Mouse (Mus musculus) stomach, embryonic 15.5 days (tissue): ENCODE results near the gene Csnk2a2. TPM values are rescaled to one million over a fixed set of nuclear protein-coding genes. Genes with fewer than 3 reads are reported as not detected.
A peak's percentile ranks its signal among the peaks of the same experiment; 100 is the strongest.

Experiments used
- ATAC-seq: fragments of 200-750 bp; cut with Nextera tagmentation; 2 replicates; pipeline ENCODE4 v1.8.0; 2017; ENCODE audit warnings: low read depth, moderate number of reproducible peaks, moderate TSS enrichment; ENCODE audit not compliant: insufficient read depth, low FRiP score
- H3K27ac ChIP-seq: fragments of 300-500 bp; sonication (generic); 2 replicates; pipeline ENCODE4 v1.5.1; 2015; ENCODE audit warnings: mild to moderate bottlenecking, inconsistent platforms
- H3K27me3 ChIP-seq: fragments of 300-500 bp; sonication (generic); replicated peaks from 2 replicates; pipeline ENCODE4 v1.6.1; 2015; ENCODE audit warnings: inconsistent platforms
- H3K36me3 ChIP-seq: fragments of 300-500 bp; sonication (generic); 2 replicates; pipeline ENCODE4 v1.6.1; 2015; ENCODE audit warnings: inconsistent platforms
- H3K4me1 ChIP-seq: fragments of 300-500 bp; sonication (generic); 2 replicates; pipeline ENCODE4 v1.6.1; 2015; ENCODE audit warnings: inconsistent platforms
- H3K4me2 ChIP-seq: fragments of 300-500 bp; sonication (generic); 2 replicates; pipeline ENCODE4 v1.6.1; 2015; ENCODE audit warnings: mild to moderate bottlenecking, inconsistent platforms
- H3K4me3 ChIP-seq: fragments of 300-500 bp; sonication (generic); replicated peaks from 2 replicates; pipeline ENCODE4 v1.5.1; 2015; ENCODE audit warnings: inconsistent platforms
- H3K9ac ChIP-seq: fragments of 300-500 bp; sonication (generic); 2 replicates; pipeline ENCODE4 v1.6.1; 2015; ENCODE audit warnings: inconsistent platforms
- H3K9me3 ChIP-seq: fragments of 300-500 bp; sonication (generic); 2 replicates; pipeline ENCODE4 v1.6.1; 2016; ENCODE audit warnings: inconsistent platforms
- WGBS: fragments of 180-500 bp; shearing (Covaris S2); methylation state at CpG from one replicate; pipeline ENCODE4 v1.1.7; 2015; 5-methylcytosine and 5-hydroxymethylcytosine counted together
- polyA plus RNA-seq: library from polyadenylated mRNA; unstranded; fragments of >200 nt; fragmentation: Nextera tagmentation; extraction: Ambion mirVana; gene quantifications from 2 replicates; pipeline ENCODE4 v1.2.1, GENCODE M21; 2015

The Csnk2a2 gene
- polyA plus RNA-seq, 1 experiment from 2014 or later = 11.1 TPM

DNA sequence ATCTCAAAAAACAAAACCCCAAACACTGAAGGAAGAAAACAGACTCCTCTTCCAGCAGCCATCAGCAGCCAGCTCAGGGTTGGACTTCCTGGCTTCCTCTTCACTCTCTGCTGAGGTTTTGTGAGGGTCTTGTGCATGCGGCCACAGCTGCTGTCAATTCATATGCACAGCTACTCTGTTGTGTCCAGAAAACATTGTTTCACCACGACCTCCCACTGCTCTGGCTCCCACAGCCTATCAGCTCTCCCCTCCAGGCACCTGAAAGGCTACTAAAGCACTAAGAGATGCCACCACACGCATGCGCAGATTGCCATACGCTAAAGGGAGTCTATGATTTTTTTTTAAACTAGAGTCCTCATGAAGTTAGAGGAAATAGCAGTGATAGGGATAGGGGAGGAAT, 15.0 kb upstream of the Csnk2a2 start:
- H3K27me3 ChIP-seq = no peaks in the 10 kb centered on the region
- no peak overlapping the region for H3K27ac ChIP-seq
- no peaks in the 10 kb centered on the region for H3K36me3 ChIP-seq
- no peak overlapping the region for H3K4me3 ChIP-seq
- no peak overlapping the region for H3K9ac ChIP-seq
- H3K9me3 ChIP-seq = no peaks in the 10 kb centered on the region
- WGBS = 76% methylated on average over 5 of the region's 5 CpGs
- no peak for ATAC-seq
- no peaks in the 10 kb centered on the region for H3K4me1 ChIP-seq
- H3K4me2 ChIP-seq = no peak overlapping the region

DNA sequence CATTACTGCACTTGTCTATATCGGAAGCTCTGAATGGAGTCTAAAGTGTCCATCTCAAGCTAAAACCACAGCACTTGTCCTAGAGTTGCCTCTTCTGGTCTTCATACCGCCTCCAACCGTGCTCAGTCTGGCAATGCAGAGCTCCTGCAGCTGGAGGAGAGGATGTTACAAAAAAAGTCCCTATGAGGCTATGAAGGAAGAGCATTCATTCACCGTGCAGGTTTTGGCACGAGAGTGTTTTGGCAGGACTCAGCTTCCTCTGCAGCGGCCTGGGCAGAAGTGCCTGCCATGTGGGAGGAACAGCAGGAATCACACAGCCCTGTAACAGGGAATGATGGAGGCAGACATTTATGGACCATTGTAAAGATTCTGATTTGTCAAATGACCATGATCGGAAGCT, 12.6 kb upstream of the Csnk2a2 start:
- Histone ChIP-seq H3K27me3 (no peaks in the 10 kb centered on the region), H3K9ac (no peak overlapping the region), H3K9me3 (no peaks in the 10 kb centered on the region), H3K36me3 (no peaks in the 10 kb centered on the region), H3K4me2 (no peak overlapping the region), H3K27ac (no peak overlapping the region), H3K4me1 (no peaks in the 10 kb centered on the region), H3K4me3 (no peak overlapping the region)
- 77% methylated on average over 7 of the region's 7 CpGs for WGBS
- no peak for ATAC-seq

DNA sequence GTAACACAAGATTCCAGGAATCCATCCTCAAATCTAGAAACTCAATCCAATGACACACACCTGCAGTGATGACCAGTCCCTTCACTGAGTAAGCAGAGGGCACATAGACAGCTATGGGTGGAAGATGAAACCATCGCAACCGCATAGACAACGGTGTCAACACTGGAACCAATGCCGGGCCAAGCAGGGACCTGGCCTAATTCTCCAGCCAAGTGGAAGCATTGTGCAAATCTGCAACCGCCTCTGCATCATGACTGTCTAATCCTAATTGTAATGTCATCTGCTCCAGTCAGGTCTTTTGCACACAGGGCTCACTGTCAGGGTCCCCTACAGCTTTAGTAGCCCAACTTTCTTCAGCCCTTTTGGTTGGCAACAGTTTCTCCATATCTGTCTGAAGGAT, 10.6 kb upstream of the Csnk2a2 start:
- Histone ChIP-seq H3K36me3 (no peaks in the 10 kb centered on the region), H3K9me3 (no peaks in the 10 kb centered on the region), H3K9ac (no peak overlapping the region), H3K4me3 (no peak overlapping the region), H3K27ac (no peak overlapping the region), H3K27me3 (no peaks in the 10 kb centered on the region), H3K4me2 (no peak overlapping the region), H3K4me1 (no peaks in the 10 kb centered on the region)
- WGBS = 96% methylated on average over 5 of the region's 5 CpGs
- ATAC-seq = no peak

DNA sequence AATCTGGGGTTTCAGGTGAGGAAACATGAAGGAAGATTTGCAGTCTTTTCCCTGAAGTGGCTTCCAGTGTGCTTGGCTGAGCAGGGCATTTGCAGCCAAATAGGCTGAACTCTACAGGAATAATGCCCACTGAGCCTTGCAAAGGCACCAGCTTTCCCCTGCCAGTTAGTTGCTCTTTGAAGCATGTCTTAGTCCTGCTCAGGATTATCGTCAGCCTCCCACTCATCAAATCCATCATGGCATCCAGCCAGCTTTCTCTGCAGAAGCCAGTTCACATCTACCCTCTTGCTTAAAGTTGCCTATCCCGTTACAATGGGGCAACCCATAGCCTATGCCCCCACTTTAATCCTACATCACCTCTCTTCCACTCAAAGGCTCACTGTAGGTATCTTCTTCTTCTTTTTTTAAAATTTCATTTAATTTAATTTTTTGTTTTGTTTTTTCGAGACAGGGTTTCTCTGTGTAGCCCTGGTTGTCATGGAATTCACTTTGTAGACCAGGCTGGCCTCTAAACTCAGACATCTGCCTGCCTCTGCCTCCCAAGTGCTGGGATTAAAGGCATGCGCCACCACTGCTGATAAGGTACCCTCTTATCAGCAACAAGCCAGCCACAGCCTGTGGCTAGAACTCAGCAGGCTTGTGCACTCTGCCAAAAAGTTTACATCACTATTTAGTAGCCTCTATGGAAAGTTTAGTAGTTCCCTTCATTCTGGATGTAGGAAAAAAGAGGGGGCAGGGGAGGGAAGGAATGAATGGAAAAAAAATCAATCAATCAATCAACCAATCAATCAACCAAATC, 9.6 kb upstream of the Csnk2a2 start:
- no peak overlapping the region for H3K4me3 ChIP-seq
- no peak overlapping the region for H3K4me2 ChIP-seq
- no peak overlapping the region for H3K9ac ChIP-seq
- ATAC-seq = no peak
- 70% methylated on average over 4 of the region's 4 CpGs for WGBS
- no peaks in the 10 kb centered on the region for H3K4me1 ChIP-seq
- H3K27ac ChIP-seq = no peak overlapping the region
- H3K27me3 ChIP-seq = no peaks in the 10 kb centered on the region
- no peaks in the 10 kb centered on the region for H3K36me3 ChIP-seq
- H3K9me3 ChIP-seq = no peaks in the 10 kb centered on the region

DNA sequence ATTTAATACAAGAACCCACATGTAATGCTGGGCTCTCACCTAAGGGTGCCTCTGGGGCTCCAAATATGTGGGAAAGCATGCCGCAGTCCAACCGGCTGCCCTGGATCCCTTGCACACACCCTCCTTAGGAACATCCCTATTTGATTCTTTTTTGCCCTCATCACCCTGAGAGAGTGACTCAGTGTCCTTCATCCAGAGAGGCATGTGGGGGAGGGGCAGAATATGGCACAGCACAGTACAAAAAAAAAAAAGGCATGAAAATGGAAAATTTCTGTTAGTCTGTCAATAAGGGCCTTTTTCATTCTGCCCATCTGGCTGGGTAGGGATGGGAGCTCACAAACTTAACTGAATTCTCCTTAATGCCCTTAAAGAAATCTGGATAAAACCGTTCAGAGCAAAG, 8.0 kb upstream of the Csnk2a2 start:
- Histone ChIP-seq H3K4me2 (no peak overlapping the region), H3K27me3 (no peaks in the 10 kb centered on the region), H3K4me3 (no peak overlapping the region), H3K4me1 (no peaks in the 10 kb centered on the region), H3K36me3 (no peaks in the 10 kb centered on the region), H3K9ac (no peak overlapping the region), H3K9me3 (no peaks in the 10 kb centered on the region), H3K27ac (no peak overlapping the region)
- ATAC-seq = no peak
- WGBS = 50% methylated on average over 3 of the region's 3 CpGs

DNA sequence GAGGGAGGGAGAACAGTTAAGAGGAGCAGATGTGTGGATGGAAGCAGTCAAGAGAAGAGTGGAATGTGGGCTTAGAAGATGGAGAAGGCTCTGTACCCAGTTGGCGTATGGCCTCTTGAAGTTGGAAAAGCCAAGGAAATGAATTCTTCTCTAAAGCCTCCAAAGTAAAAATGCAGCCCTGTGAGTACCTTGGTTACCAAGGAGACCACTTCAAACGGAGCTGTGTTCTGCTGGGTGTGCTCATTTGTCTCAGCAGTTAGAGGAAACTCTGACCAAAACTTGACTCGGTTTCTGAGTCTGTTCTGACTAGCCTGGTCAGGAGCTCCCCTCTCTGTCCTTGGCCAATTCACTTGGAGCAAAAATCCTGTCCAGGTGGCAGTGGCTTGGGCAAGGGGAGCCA, 6.6 kb upstream of the Csnk2a2 start:
- Histone ChIP-seq H3K27me3 (no peaks in the 10 kb centered on the region), H3K9ac (no peak overlapping the region), H3K36me3 (no peaks in the 10 kb centered on the region), H3K4me3 (no peak overlapping the region), H3K4me2 (no peak overlapping the region), H3K27ac (no peak overlapping the region), H3K9me3 (no peaks in the 10 kb centered on the region), H3K4me1 (no peaks in the 10 kb centered on the region)
- 21% methylated on average over 3 of the region's 3 CpGs for WGBS
- ATAC-seq = no peak

DNA sequence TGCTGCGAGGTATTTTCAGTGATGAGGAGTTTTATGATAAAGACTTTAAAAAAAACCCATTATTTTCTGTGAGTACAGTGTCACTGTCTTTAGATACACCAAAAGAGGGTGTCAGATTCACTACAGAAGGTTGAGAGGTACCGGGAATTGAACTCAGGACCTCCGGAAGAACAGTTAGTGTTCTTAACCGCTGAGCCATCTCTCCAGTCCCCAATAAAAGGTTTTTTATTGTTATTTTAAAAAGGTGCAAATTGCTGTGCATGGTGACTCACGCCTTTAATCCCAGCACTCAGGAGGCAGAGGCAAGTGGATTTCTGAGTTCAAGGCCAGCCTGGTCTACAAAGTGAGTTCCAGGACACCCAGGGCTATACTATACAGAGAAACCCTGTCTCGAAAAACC, 5.6 kb upstream of the Csnk2a2 start:
- H3K4me1 ChIP-seq = no peaks in the 10 kb centered on the region
- H3K9ac ChIP-seq = no peak overlapping the region
- H3K4me3 ChIP-seq = no peak overlapping the region
- H3K27ac ChIP-seq = no peak overlapping the region
- H3K27me3 ChIP-seq = no peaks in the 10 kb centered on the region
- 86% methylated on average over 6 of the region's 6 CpGs for WGBS
- no peaks in the 10 kb centered on the region for H3K9me3 ChIP-seq
- no peak overlapping the region for H3K4me2 ChIP-seq
- ATAC-seq = no peak
- no peaks in the 10 kb centered on the region for H3K36me3 ChIP-seq

DNA sequence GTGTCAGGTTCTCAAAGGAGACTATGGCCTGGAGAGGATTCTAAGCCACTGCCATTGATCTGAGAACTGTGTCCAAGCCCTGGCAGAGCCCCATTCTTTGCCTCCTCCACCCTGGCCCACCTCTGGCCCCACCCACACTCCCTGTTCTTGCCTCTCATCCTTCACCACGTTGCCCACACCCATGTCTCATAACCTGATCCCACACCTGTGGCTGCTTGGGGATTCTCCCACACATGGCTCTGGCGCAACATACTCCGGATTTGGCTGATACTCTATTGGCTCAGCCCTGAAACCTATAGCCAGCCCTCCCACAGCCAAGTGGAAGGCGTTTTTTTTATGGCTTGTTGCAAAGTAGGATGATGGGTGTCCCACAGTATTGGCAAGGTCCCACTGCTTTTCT, 2.2 kb upstream of the Csnk2a2 start:
- no peaks in the 10 kb centered on the region for H3K9me3 ChIP-seq
- WGBS = 57% methylated on average over 4 of the region's 4 CpGs
- no peak overlapping the region for H3K4me3 ChIP-seq
- H3K4me2 ChIP-seq = no peak overlapping the region
- no peaks in the 10 kb centered on the region for H3K27me3 ChIP-seq
- peaks cover 7% of the 10 kb centered on the region; the same call in 1 of the 2 replicates for H3K4me1 ChIP-seq
- ATAC-seq = no peak
- no peak overlapping the region for H3K9ac ChIP-seq
- no peaks in the 10 kb centered on the region for H3K36me3 ChIP-seq
- H3K27ac ChIP-seq = no peak overlapping the region

DNA sequence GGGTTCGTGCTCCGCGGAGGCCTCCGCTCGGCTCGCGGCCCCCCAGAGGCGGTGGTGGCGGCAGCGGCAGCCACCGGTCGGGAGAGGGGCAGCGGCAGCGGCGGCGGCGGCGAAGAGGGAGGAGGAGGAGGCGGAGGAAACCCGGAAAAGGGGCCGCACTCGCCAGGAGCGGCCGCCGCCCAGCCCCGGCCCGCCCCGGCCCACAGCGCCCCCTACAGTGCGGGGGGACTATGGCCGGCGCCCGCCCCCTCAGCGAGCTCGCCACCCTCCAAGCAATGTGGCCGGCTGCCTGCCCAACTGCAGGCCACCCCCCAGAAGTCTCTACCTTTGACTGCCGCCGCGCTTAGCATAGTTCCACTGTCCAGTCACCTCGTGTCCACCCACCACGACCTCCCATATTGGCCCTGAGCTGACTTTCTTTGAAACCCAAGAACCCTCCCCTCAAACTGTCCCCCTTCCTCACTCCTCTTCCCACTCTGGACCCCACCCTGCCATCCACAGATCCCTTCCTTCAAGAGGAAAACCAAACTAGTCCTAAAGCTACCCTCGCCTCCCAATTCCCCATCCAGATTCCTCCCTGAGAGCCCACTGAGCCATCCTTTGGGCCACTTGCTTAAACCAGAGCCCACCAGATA, 1.0 kb downstream of the Csnk2a2 start:
- Histone ChIP-seq H3K4me2 (peak overlapping the region; percentile 74), H3K9ac (peak overlapping the region; percentile 96), H3K9me3 (no peaks in the 10 kb centered on the region), H3K4me3 (peak overlapping the region; percentile 91), H3K27me3 (no peaks in the 10 kb centered on the region), H3K36me3 (peaks cover 10% of the 10 kb centered on the region; the same call in 1 of the 2 replicates), H3K27ac (no peak overlapping the region), H3K4me1 (peaks cover 7% of the 10 kb centered on the region; the same call in 1 of the 2 replicates)
- WGBS = 5% methylated on average over 20 of the region's 42 CpGs
- peak; percentile 86 for ATAC-seq

DNA sequence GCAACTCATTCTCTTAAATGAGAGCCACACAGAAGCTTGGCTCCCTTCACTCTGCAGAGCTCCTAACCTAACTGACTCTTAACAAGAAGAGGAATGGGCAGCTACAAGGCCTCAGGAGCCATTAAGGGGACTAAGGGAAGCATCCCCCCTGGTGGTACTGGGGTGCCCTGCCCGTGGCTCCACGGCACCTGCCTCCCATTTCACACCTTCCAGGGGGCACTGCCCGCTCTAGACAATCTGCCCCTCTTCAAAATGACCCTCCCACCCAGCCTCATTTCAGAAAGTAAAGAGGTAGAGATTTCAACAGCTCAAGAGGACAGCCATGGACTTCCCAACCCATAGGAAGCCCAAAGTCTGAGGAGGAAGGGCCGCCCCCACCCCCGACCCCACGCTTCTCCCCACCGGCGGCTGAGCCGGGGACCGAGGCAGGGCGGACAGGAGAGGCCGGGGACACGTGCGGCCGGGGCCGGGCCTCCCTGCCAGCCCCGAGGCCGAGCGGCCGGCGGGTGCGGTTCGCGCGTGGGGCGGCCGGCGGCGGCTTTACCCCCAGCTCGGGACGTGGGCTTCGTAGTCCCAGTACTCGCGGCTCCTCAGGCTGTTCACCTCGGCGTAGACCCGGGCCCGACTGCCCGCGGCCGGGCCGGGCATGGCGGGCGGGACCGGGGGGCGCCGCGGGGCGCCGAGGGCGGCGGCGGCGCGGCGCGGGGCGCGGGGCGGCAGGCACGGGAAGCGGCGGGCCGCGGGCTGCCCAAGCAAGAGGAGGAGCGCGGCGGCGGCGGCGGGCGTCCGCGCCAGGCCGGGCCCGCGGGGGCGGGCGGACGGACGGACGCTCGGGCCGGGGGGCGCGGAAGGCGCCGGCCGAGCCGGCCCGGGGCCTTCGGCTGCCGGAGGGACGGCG, 1.8 kb downstream of the Csnk2a2 start:
- H3K4me1 ChIP-seq = peaks cover 7% of the 10 kb centered on the region; the same call in 1 of the 2 replicates
- peak overlapping the region; percentile 91 for H3K4me3 ChIP-seq
- peak overlapping the region; percentile 96 for H3K9ac ChIP-seq
- no peak; the same call in 1 of the 2 replicates for ATAC-seq
- H3K9me3 ChIP-seq = no peaks in the 10 kb centered on the region
- H3K36me3 ChIP-seq = peaks cover 16% of the 10 kb centered on the region
- WGBS = 0% methylated on average over 56 of the region's 95 CpGs
- H3K27ac ChIP-seq = no peak overlapping the region
- no peaks in the 10 kb centered on the region for H3K27me3 ChIP-seq
- peak overlapping the region; percentile 74 for H3K4me2 ChIP-seq

DNA sequence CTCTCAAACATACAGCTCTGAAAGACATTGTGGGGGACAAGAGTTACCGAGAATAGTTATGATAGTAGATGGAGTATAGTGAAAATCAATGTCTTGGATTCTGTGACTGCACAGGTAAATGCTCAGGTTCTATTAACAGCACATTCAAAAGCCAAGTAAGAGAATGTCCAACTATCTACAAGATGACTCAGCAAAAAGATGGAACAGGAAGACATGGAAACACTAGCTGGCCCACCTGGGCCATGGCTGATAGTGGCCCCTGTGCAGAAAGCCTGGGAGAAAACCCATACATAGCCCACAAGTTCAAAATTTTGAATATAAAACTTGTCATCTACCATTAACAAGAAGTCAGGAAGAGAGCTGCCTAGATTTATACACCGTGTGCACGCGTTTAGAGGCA, 19.8 kb downstream of the Csnk2a2 start:
- no peaks in the 10 kb centered on the region for H3K9me3 ChIP-seq
- peaks cover 40% of the 10 kb centered on the region for H3K36me3 ChIP-seq
- no peak overlapping the region for H3K27ac ChIP-seq
- H3K4me1 ChIP-seq = no peaks in the 10 kb centered on the region
- H3K4me2 ChIP-seq = no peak overlapping the region
- 97% methylated on average over 4 of the region's 4 CpGs for WGBS
- no peak overlapping the region for H3K4me3 ChIP-seq
- ATAC-seq = no peak
- no peaks in the 10 kb centered on the region for H3K27me3 ChIP-seq
- H3K9ac ChIP-seq = no peak overlapping the region

DNA sequence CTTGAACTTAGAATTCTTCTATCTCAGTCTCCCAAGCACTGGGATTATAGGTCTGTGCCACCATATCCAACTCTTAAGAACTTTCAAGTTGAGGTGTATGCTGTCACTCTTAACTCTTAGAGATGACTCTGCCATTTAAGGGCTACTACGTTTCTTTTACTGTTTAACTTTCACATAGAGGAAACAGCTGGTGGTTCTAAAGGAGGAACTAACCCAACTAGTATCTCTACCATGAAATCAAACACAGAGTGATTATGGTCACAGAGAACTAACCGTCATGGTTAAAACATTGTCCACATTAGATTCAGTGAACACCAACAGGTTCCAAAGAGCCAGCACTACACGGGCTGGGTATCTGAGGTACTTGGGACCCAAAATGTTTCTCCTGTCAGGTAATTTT, 20.8 kb downstream of the Csnk2a2 start:
- no peak for ATAC-seq
- no peak overlapping the region for H3K4me3 ChIP-seq
- H3K4me1 ChIP-seq = no peaks in the 10 kb centered on the region
- WGBS = 88% methylated on average over 3 of the region's 3 CpGs
- H3K27ac ChIP-seq = no peak overlapping the region
- no peak overlapping the region for H3K9ac ChIP-seq
- H3K4me2 ChIP-seq = no peak overlapping the region
- peaks cover 40% of the 10 kb centered on the region for H3K36me3 ChIP-seq
- H3K9me3 ChIP-seq = no peaks in the 10 kb centered on the region
- no peaks in the 10 kb centered on the region for H3K27me3 ChIP-seq
